Comparison of ENCODE assay signal across 8 mouse cellular contexts in the genomic region with DNA sequence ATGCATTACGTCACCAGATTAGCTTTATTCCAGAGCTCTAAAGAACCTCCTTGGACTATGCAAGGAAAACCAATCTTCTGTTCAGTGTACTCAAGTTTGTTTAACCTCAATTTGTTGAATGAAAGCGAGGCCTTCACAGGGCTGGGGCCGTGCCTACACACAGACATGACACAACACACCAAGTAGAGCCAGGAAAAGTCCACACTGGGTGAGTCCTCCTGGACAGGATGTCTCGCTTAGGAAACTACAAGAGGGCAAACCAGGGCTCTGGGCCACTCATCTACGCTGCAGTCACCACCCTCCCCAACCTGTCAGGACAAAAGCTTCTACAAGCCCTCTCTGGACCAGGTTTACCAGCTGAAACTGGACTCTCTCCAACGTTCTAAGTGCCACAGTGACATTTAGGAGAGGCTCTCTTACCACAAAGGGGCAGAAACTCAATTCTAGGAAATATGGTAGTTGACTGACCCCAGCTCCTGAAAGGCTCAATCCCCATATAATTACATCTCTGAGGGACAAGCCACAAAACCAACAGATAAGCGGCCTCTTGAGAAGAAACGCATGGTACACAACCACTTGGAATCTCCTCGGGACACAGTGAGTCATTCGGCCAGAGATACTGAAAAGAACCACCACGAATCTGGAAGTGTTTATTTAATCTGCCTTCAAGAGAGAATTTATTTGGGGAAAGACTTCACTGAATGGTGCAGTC.
DNase-seq lines count a peak whose midpoint lies in the region; TF ChIP-seq lines count a peak whose summit lies in the region.

No protein-coding gene starts in this region.

- DNase-seq in gastrocnemius, adult 2 months, result peak; percentile 58
- DNase-seq in gastrocnemius, postnatal 10 days, result no peak
- peak; percentile 60 to 64 for DNase-seq in adrenal gland, postnatal 36 days
- DNase-seq in heart, postnatal 10 days, result peak; percentile 66 to 73
- DNase-seq in lung, adult 18-20 months, result peak; percentile 67 to 85
- DNase-seq in embryo, embryonic 11 days, result no peak
- no peak for DNase-seq in retina, embryonic 14.5 days (ENCODE audit: low spot score)
- no peak for DNase-seq in layer of hippocampus, adult 9-10 months (ENCODE audit: low spot score)

- intact Hi-C loops in gastrocnemius, adult 2 months (cut with DNase I), result loop anchor here (5.0 to 10.0 kb wide), 3 partner anchors 40 to 172 kb away; a partner anchor contains a TSS
- intact Hi-C loops in heart, postnatal 10 days (cut with DNase I), result loop anchor here (5.0 kb wide), 2 partner anchors 65 to 120 kb away; a partner anchor contains a TSS

- H3K4me3 ChIP-seq in gastrocnemius, adult 2 months, result peak overlapping the region; percentile 66

- no peak for TF ChIP-seq CTCF in gastrocnemius, adult 2 months (IDR thresholded peaks at IDR 0.05)

- H3K27ac ChIP-seq in gastrocnemius, adult 2 months, result peak overlapping the region; percentile 84

Comparison
In these comparisons a context has a peak if more than half of its experiments do, and no peak if none do; other contexts are left out.
1. DNase-seq: peak in gastrocnemius, adult 2 months (single experiment), adrenal gland, postnatal 36 days (2 of 2), heart, postnatal 10 days (2 of 2) and lung, adult 18-20 months (2 of 2); none in gastrocnemius, postnatal 10 days (single experiment), embryo, embryonic 11 days (single experiment), retina, embryonic 14.5 days (single experiment) and layer of hippocampus, adult 9-10 months (single experiment).